Mouse (Mus musculus) stomach, embryonic 16.5 days (tissue): ENCODE measurements around the gene C1s1. TPM values are rescaled to one million over a fixed set of nuclear protein-coding genes. Genes with fewer than 3 reads are reported as not detected.
"Not testable (repeated sequence)": the region's sequence is repeated elsewhere in the genome, so short reads cannot be mapped to it uniquely, and the experiment has no call there.

Experiments
- ATAC-seq: fragments of 200-750 bp; cut with Nextera tagmentation; 2 replicates; pipeline ENCODE4 v1.8.0; 2017; ENCODE audit warnings: moderate number of reproducible peaks, moderate TSS enrichment; ENCODE audit not compliant: insufficient read depth, low FRiP score
- H3K27ac ChIP-seq: fragments of 300-500 bp; sonication (generic); 2 replicates; pipeline ENCODE4 v1.5.1; 2014; ENCODE audit warnings: low read length
- H3K27me3 ChIP-seq: fragments of 300-500 bp; sonication (generic); 2 replicates; pipeline ENCODE4 v1.6.1; 2014; ENCODE audit warnings: low read length, control low read depth, mixed read lengths; ENCODE audit not compliant: control insufficient read depth, insufficient read depth
- H3K36me3 ChIP-seq: fragments of 300-500 bp; sonication (generic); 2 replicates; pipeline ENCODE4 v1.6.1; 2014; ENCODE audit warnings: low read length; ENCODE audit not compliant: control insufficient read depth, insufficient read depth
- H3K4me1 ChIP-seq: fragments of 300-500 bp; sonication (generic); 2 replicates; pipeline ENCODE4 v1.6.1; 2014; ENCODE audit warnings: low read length, control low read depth, mixed read lengths; ENCODE audit not compliant: control insufficient read depth, insufficient read depth
- H3K4me2 ChIP-seq: fragments of 300-500 bp; sonication (generic); 2 replicates; pipeline ENCODE4 v1.6.1; 2014; ENCODE audit warnings: low read depth, low read length, mixed read lengths
- H3K4me3 ChIP-seq: fragments of 300-500 bp; sonication (generic); replicated peaks from 2 replicates; pipeline ENCODE4 v1.5.1; 2014; ENCODE audit warnings: mild to moderate bottlenecking, low read length
- H3K9ac ChIP-seq: fragments of 300-500 bp; sonication (generic); 2 replicates; pipeline ENCODE4 v1.6.1; 2014; ENCODE audit warnings: low read length
- H3K9me3 ChIP-seq: fragments of 300-500 bp; sonication (generic); replicated peaks from 2 replicates; pipeline ENCODE4 v1.6.1; 2016; ENCODE audit warnings: low read length, control low read depth; ENCODE audit not compliant: control insufficient read depth
- WGBS: fragments of 180-500 bp; shearing (Covaris S2); extraction: QIAGEN DNeasy Blood & Tissue Kit; methylation state at CpG from one replicate; pipeline ENCODE4 v1.1.7; 2014; 5-methylcytosine and 5-hydroxymethylcytosine counted together
- polyA plus RNA-seq: library from polyadenylated mRNA; unstranded; fragments of >200 nt; fragmentation: Nextera tagmentation; extraction: Ambion mirVana; gene quantifications from 2 replicates; pipeline ENCODE4 v1.2.1, GENCODE M21; 2015

Gene C1s1
- polyA plus RNA-seq, 1 experiment from 2014 or later = 12.6 TPM

DNA sequence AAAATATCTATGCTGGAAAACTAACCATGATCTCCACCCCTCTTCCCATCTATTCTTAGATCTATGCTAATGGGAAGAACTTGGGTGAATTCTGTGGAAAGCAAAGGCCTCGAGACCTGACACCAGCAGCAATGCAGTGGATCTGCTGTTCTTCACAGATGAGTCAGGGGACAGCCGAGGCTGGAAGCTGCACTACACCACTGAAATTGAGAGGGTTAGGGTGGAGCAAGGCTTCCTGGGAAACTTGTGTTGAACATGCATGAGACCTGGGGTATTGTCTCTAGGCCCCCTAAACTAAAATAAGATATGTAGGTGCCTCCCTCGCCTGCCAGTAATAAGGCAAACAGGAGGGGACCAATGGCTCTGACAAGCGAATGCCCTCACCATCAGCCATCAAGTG, 19.0 kb upstream of the C1s1 start:
- not testable (repeated sequence) for H3K27ac ChIP-seq, ATAC-seq, H3K9me3 ChIP-seq, H3K9ac ChIP-seq, H3K4me2 ChIP-seq, H3K36me3 ChIP-seq, H3K4me3 ChIP-seq, H3K27me3 ChIP-seq, H3K4me1 ChIP-seq
- WGBS = 86% methylated on average over 4 of the region's 4 CpGs

DNA sequence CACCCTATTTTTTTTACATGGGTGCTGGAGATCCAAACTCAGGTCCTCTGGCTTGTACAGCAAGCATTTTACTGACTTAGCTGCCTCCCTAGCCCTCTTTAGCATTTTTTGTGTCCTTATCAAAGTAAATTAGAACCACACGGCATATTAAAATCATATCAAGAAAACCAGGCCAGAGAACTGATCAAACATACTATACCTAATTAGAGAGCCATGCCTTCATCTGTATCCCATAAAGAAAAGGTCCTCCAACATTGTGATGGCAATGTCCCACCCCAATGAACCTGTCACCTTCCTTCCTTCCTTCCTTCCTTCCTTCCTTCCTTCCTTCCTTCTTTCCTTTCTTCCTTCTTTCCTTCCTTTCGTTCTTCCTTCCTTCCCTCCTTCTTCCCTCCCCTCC, 13.8 kb upstream of the C1s1 start:
- ATAC-seq = not testable (repeated sequence)

DNA sequence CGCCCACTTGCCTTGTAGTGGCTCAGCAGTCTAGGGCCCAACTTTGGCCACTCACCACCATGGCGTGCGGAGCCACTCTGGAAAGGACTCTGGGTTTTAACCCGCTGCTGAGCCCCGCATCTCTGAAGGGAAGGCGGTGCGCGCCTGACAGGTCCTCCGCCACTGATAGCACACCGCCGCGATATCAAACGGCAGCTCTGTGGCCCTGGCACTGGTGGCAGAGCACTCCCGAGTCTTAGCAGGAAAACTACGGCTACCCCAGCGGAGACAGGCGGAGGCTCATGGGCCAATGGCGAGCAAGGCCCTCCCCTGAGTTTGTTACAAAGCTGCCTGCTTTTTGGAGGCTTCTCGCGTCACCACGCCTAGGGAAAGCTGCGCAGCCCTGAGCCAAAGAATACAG, 10.6 kb upstream of the C1s1 start:
- Histone ChIP-seq H3K4me1 (no peaks in the 10 kb centered on the region), H3K9ac (no peak overlapping the region), H3K36me3 (no peaks in the 10 kb centered on the region), H3K4me3 (no peak overlapping the region), H3K27me3 (no peaks in the 10 kb centered on the region), H3K4me2 (no peak overlapping the region), H3K27ac (no peak overlapping the region), H3K9me3 (peaks cover 4% of the 10 kb centered on the region; the same call in 1 of the 2 replicates)
- WGBS = 67% methylated on average over 22 of the region's 22 CpGs
- no peak for ATAC-seq

More for the DNA sequence above, 13.8 kb upstream of the C1s1 start:
- H3K4me2 ChIP-seq, H3K4me1 ChIP-seq, H3K36me3 ChIP-seq, H3K27me3 ChIP-seq, H3K9me3 ChIP-seq, H3K27ac ChIP-seq, H3K9ac ChIP-seq, H3K4me3 ChIP-seq: not testable (repeated sequence)
- WGBS = 75% methylated on average over 2 of the region's 2 CpGs

DNA sequence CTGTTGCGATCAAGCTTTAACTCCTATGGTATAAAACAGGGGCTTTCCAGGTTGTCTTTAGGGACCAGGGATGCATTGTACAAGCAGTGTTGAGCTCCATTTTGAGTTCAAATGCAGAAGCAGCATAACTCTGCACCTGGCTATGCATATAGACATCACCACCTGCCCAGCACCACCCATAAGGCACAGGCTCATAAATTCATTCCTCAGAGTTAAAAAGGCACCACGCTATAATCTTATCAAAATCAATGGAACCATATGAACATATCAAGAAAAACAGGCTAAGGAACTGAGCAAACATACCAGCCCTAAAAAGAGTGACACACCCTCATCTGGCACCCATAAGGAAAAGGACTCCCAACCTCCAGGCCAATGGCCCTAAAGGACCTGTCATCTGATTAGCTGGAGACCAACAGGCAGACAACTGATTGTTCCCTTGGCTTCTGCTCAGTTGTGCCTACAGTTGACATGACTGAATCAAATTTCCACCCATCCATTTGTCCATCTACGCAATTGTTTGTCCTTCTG, 6.9 kb upstream of the C1s1 start:
- no peak overlapping the region for H3K4me3 ChIP-seq
- WGBS = 78% methylated on average over 3 of the region's 3 CpGs
- H3K27ac ChIP-seq = no peak overlapping the region
- no peaks in the 10 kb centered on the region for H3K27me3 ChIP-seq
- no peak overlapping the region for H3K4me2 ChIP-seq
- peaks cover 4% of the 10 kb centered on the region; the same call in 1 of the 2 replicates for H3K9me3 ChIP-seq
- H3K9ac ChIP-seq = no peak overlapping the region
- H3K4me1 ChIP-seq = no peaks in the 10 kb centered on the region
- H3K36me3 ChIP-seq = no peaks in the 10 kb centered on the region
- no peak for ATAC-seq

DNA sequence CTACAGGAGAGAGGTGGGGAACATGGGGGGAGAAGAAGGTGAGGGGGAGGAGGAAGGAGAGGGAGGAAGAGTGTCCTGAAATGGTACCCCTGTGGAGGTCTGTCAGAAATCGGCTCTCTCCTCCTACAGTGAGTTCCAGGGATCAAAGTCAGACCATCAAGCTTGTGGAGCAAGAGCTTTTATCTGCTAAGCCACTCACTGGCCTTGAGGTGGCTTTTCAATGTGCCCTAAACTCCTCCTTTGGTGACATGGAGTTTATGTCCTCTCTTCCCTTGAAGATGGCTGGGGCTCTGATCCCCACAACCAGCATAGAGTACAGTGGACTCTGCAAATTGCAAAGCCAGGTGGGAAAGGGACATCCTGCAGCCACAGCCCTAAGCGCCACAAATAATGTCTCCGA, 5.8 kb upstream of the C1s1 start:
- 89% methylated on average over 3 of the region's 3 CpGs for WGBS
- H3K4me1 ChIP-seq, H3K9ac ChIP-seq, H3K9me3 ChIP-seq, ATAC-seq, H3K27ac ChIP-seq, H3K36me3 ChIP-seq, H3K4me3 ChIP-seq, H3K27me3 ChIP-seq, H3K4me2 ChIP-seq: not testable (repeated sequence)

DNA sequence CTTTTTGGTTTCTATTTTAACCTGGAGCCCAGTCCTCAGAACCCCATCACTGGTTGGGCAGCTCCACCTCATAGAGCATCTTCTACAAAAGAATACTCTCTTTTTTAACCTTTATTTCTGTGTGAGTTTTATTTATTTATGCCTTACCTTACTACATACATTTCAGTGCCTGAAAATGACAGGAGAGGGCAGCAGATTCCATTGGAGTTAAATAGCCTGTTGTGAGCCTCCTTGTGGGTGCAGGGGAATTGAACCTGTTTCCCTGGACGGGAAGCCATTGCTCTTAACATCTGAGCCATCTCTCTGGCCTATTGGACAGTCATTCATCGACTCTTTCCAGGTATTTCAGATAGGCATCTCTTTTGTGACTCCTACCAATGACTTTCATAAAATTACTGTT, 3.3 kb upstream of the C1s1 start:
- no peak for ATAC-seq
- H3K27ac ChIP-seq = no peak overlapping the region
- no peak overlapping the region for H3K4me2 ChIP-seq
- no peak overlapping the region for H3K4me3 ChIP-seq
- H3K36me3 ChIP-seq = no peaks in the 10 kb centered on the region
- no peaks in the 10 kb centered on the region for H3K27me3 ChIP-seq
- H3K4me1 ChIP-seq = no peaks in the 10 kb centered on the region
- no peak overlapping the region for H3K9ac ChIP-seq
- WGBS = 83% methylated on average over 2 of the region's 2 CpGs
- no peaks in the 10 kb centered on the region for H3K9me3 ChIP-seq

DNA sequence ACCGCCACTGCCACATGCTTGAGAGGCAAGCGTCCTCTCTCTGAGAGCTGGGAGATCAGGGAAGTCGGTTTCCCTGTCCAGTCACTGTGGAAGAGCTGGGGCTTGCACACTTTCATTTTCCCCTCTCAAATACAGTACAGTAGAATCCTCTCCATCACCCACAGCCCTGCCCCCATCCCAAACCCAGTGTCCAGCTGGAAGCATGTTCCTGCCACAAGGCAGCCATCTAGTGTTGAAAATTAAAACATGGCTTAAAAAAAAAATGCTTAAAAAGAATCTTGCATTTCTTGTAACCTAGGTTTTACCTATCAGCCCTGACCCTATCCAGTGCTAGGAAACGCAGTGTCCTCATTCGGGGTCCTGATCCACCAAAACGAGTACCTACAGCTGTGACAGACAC, 2.3 kb upstream of the C1s1 start:
- Histone ChIP-seq H3K4me2 (no peak overlapping the region), H3K4me3 (no peak overlapping the region), H3K9ac (no peak overlapping the region), H3K9me3 (no peaks in the 10 kb centered on the region), H3K27me3 (no peaks in the 10 kb centered on the region), H3K4me1 (no peaks in the 10 kb centered on the region), H3K27ac (no peak overlapping the region), H3K36me3 (no peaks in the 10 kb centered on the region)
- 83% methylated on average over 5 of the region's 6 CpGs for WGBS
- ATAC-seq = no peak

DNA sequence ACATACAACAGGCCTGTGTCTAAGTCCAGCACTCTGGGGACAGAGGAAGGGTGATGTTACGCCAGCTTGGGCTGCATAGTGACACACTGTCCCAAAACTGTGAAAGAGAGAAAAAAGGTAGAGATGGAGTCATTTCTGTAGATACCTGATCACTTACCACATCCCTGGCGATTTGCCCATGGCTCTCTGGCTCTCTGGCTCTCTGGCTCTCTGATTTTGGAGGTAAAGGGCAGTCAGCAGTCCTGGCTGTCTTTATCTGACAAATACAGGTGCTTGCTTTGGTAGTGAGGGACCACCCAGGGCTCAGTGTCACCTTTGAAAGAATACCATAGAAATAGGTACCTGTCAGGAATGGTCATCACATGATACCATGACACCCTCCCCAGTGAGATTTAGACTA, 983 bp downstream of the C1s1 start:
- not testable (repeated sequence) for H3K36me3 ChIP-seq, H3K27ac ChIP-seq, H3K4me2 ChIP-seq, H3K27me3 ChIP-seq, H3K4me3 ChIP-seq, H3K9ac ChIP-seq, H3K4me1 ChIP-seq, ATAC-seq, H3K9me3 ChIP-seq
- WGBS = 78% methylated on average over 2 of the region's 2 CpGs

DNA sequence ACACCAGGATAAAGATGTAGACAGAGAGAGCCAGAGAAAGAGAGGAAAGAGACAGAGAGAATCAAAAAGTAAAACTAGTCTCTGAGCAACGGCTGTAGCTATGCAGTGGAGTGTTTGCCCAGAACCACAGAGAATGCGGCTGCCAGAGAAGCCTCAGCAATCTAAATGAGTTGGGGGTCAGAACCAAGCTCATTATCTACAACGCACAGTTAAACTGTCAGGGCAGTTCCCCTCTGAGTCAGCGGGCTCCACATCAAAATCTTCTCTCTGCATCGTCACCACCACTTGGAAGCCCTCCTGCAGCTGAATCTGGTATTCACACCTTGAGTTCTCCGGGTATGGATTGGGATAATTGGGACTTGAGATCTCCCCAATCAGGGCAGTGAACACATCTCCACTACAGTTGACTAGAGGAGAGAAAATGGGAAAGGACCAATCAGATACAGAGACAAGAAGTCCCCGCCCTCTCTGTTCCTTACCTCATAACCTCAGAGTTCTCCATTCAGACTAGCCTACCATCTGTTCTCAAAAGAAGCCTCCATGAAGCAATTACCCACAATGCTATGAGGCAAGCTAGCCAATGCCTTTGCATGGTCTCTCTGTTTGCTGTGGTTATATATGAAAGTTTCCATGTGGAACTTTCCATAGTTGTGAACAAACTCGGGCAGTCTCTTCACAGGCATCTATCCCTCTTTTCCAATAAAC, 5.9 kb downstream of the C1s1 start:
- not testable (repeated sequence) for H3K4me2 ChIP-seq, H3K9me3 ChIP-seq, ATAC-seq, H3K4me3 ChIP-seq, H3K9ac ChIP-seq, H3K4me1 ChIP-seq, H3K27me3 ChIP-seq, H3K27ac ChIP-seq, H3K36me3 ChIP-seq
- 72% methylated on average over 8 of the region's 8 CpGs for WGBS
